Mouse (Mus musculus) midbrain, embryonic 10.5 days (tissue): ENCODE results near the gene Abhd6. TPM values are rescaled to one million over a fixed set of nuclear protein-coding genes. Genes with fewer than 3 reads are reported as not detected.

ENCODE experiments used
- DNase-seq: peaks from one replicate; pipeline ENCODE4 v3.0.0-alpha.2; 2017; ENCODE audit warnings: low spot score
- H3K27ac ChIP-seq: fragments of 300-500 bp; sonication (generic); replicated peaks from 2 replicates; pipeline ENCODE4 v1.5.1; 2016; ENCODE audit warnings: mild to moderate bottlenecking
- H3K27me3 ChIP-seq: fragments of 300-500 bp; sonication (generic); 2 replicates; pipeline ENCODE4 v1.6.1; 2016; ENCODE audit warnings: low read depth, mild to moderate bottlenecking; ENCODE audit not compliant: poor library complexity, severe bottlenecking
- H3K36me3 ChIP-seq: fragments of 300-500 bp; sonication (generic); 2 replicates; pipeline ENCODE4 v1.6.1; 2016; ENCODE audit warnings: mild to moderate bottlenecking, moderate library complexity
- H3K4me1 ChIP-seq: fragments of 300-500 bp; sonication (generic); 2 replicates; pipeline ENCODE4 v1.6.1; 2016
- H3K4me3 ChIP-seq: fragments of 300-500 bp; sonication (generic); 2 replicates; pipeline ENCODE4 v1.5.1; 2016; ENCODE audit warnings: mild to moderate bottlenecking, moderate library complexity
- H3K9me3 ChIP-seq: fragments of 300-500 bp; sonication (generic); replicated peaks from 2 replicates; pipeline ENCODE4 v1.6.1; 2016; ENCODE audit warnings: mild to moderate bottlenecking
- WGBS: fragments of 180-500 bp; shearing (Covaris S2); methylation state at CpG from one replicate; pipeline ENCODE4 v1.1.7; 2016; 5-methylcytosine and 5-hydroxymethylcytosine counted together
- polyA plus RNA-seq: library from polyadenylated mRNA; unstranded; fragments of >200 nt; fragmentation: Nextera tagmentation; extraction: Ambion mirVana; gene quantifications from 2 replicates; pipeline ENCODE4 v1.2.1, GENCODE M21; 2016

Gene Abhd6
- polyA plus RNA-seq, 1 experiment from 2014 or later, result 14.7 TPM

DNA sequence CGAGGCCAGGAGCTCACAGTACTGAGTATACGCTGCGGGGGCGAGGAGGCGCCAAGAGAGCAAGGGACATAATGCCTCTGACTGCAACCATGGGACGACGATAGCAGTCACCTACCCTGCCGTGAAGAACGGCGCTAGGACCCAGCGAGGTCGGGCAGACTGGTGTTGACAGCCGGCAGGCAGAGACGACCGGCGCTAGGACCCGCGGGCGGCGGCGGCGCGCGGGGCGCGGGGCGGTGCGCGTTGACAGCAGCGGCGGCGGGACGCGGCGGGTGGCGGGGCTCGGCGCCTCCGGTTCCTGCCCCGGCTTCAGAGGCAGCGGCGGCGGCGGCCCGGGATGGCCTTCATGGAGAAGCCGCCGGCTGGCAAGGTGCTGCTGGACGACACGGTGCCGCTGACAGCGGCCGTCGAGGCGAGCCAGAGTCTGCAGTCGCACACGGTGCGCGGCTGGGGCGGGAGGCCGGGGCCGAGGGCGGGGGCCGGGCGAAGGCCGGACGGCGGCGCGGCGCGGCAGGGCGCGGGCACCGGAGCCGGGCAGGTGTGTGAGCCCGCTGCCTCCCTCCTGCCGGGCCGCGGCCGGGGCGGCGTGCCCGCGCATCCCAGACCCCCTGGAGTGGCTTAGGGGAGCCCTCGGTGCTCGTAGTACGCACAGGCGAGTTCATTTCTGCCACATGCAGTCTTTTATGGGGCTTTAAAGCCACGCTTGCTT is 95.4 kb downstream of the Abhd6 start, which contains the start of gene Pxk:
Gene Pxk (plus strand): TSS at position 234 of the 709 bp plus-strand sequence.
- peak; percentile 95 for DNase-seq
- H3K27me3 ChIP-seq, result peaks cover 5% of the 10 kb centered on the region; the same call in 1 of the 2 replicates
- no peaks in the 10 kb centered on the region for H3K9me3 ChIP-seq
- H3K4me1 ChIP-seq, result peaks cover 12% of the 10 kb centered on the region
- peak within 1 kb of the TSS; percentile 84 for H3K27ac ChIP-seq
- H3K36me3 ChIP-seq, result no peaks in the 10 kb centered on the region
- peak within 1 kb of the TSS; percentile 85 for H3K4me3 ChIP-seq
- WGBS, result under 1% methylated on average over 89 of the region's 89 CpGs

DNA sequence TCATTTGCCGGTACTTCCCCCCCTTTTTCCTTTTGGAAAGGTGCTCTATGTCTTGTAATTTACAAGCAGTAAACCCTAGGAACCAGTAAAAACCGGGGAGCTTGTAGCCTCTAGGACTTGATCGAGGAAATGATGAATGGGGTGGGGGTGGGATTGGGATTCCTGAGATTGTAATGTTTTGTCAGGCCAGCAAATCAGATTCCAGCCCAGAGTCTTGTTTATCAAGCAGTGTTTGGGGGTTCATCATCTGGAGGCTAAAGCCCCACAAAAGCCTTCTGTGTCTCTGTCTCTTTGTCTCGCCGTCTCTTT is 95.9 kb downstream of the Abhd6 start:
- Histone ChIP-seq H3K27me3 (peaks cover 5% of the 10 kb centered on the region; the same call in 1 of the 2 replicates), H3K36me3 (no peaks in the 10 kb centered on the region), H3K27ac (peak overlapping the region; percentile 84), H3K4me3 (peak overlapping the region; percentile 85), H3K9me3 (no peaks in the 10 kb centered on the region), H3K4me1 (peaks cover 12% of the 10 kb centered on the region)
- no peak for DNase-seq
- 3% methylated on average over 5 of the region's 5 CpGs for WGBS

DNA sequence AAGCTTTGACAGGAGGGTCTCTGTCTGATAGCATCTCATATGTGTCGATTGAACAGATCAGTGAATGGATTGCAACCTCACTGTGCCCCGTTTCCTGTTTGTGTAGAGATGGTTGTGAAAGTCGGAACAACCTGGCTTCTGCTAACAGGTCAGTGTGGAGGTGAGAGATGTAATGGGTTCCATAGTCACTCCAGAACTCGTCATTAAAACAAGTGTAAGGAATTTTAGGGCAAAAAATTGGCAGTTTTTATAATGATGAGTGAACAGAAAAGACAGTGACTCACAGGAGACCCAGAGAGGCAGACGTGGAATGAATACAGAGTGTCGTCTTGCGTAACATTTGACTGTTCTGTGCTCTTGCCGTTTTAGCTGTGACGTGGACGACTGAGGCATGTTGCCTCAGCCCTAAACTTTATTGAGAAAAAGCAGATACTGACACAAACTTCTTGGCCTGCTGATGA is 96.9 kb downstream of the Abhd6 start:
- no peak for DNase-seq
- H3K9me3 ChIP-seq, result no peaks in the 10 kb centered on the region
- peaks cover 5% of the 10 kb centered on the region; the same call in 1 of the 2 replicates for H3K27me3 ChIP-seq
- peaks cover 12% of the 10 kb centered on the region for H3K4me1 ChIP-seq
- H3K36me3 ChIP-seq, result no peaks in the 10 kb centered on the region
- 76% methylated on average over 10 of the region's 10 CpGs for WGBS
- H3K4me3 ChIP-seq, result 0 out of 2 replicates have a peak overlapping the region, but pooled peaks have one; percentile 85
- no peak overlapping the region for H3K27ac ChIP-seq

DNA sequence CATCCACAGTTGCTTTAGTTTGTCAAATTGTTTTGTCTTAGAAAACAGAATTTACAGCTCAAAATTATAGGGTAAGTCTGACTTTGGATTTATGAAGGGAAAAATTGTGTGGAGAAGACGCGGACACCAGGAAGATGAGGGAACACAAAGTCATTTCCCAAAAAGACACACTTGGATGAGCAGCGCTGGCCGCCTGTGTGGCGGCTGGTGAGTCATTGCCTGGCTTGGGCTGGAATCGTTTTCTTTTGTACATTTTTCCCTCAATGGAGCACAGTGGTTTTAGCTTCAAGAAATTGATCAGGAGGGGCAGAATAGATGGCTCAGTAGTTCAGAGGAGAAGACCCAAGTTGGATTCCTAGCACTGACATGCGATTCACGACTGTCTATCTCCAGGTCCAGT is 99.2 kb downstream of the Abhd6 start:
- Histone ChIP-seq H3K27me3 (peaks cover under 1% of the 10 kb centered on the region; the same call in 1 of the 2 replicates), H3K9me3 (no peaks in the 10 kb centered on the region), H3K36me3 (no peaks in the 10 kb centered on the region), H3K4me3 (no peak overlapping the region), H3K4me1 (peaks cover 15% of the 10 kb centered on the region), H3K27ac (no peak overlapping the region)
- 89% methylated on average over 8 of the region's 8 CpGs for WGBS
- no peak for DNase-seq

DNA sequence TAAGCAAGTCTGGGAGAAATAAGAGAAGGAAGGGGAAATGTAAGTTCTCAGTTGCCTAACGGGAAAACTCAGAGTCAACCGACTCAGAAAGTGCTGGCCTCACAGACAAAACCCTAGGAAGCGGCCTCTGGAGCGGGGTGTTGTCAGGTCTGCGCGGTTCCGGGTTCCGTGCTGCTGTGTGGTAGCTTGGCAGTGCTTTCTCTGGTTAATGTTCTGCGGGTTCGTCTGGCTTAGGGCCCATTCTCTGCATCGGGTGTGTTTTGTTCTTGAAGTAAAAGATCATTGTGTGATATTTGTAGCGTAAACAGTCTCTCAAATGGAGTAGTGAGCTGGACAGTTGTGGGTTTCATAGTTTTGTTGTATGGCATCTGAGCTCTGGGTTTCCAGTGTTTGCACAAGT is 100.0 kb downstream of the Abhd6 start:
- Histone ChIP-seq H3K4me1 (peaks cover 14% of the 10 kb centered on the region), H3K9me3 (no peaks in the 10 kb centered on the region), H3K4me3 (no peak overlapping the region), H3K27ac (no peak overlapping the region), H3K27me3 (no peaks in the 10 kb centered on the region), H3K36me3 (no peaks in the 10 kb centered on the region)
- no peak for DNase-seq
- 86% methylated on average over 12 of the region's 12 CpGs for WGBS

Other genes with a start within 250 kb of the Abhd6 start
- gene Gm26661, start 211.3 kb upstream of the Abhd6 start, polyA plus RNA-seq, result not detected in 2 replicates
- 13.8 and 17.0 TPM in 2 replicates for gene Flnb, start 184.9 kb upstream of the Abhd6 start, polyA plus RNA-seq
- gene Gm45521, start 45.6 kb upstream of the Abhd6 start, polyA plus RNA-seq, result 0.37 and 0.48 TPM in 2 replicates
- gene Dnase1l3, start 8.3 kb upstream of the Abhd6 start, polyA plus RNA-seq, result 0.05 TPM in 1 of 2 replicates, not detected in the other
- gene Rpp14, start 77.5 kb downstream of the Abhd6 start, polyA plus RNA-seq, result 57.5 and 60.1 TPM in 2 replicates
- gene Pxk, start 95.3 kb downstream of the Abhd6 start, polyA plus RNA-seq, result 14.7 and 17.8 TPM in 2 replicates
- 214 and 225 TPM in 2 replicates for gene Pdhb, start 170.1 kb downstream of the Abhd6 start, polyA plus RNA-seq
- 2.4 and 2.6 TPM in 2 replicates for gene Kctd6, start 211.2 kb downstream of the Abhd6 start, polyA plus RNA-seq